Mouse (Mus musculus) gastrocnemius, postnatal 25 days (tissue): ENCODE data around the gene Polr2g. TPM values are rescaled to one million over a fixed set of nuclear protein-coding genes. Genes with fewer than 3 reads are reported as not detected.

Source experiments
- DNase-seq: peaks from one replicate; pipeline ENCODE4 v3.0.0; 2022
- total RNA-seq, 2 experiments: library from RNA; stranded (reverse); gene quantifications; 1 replicate in 1 of 2; 2 replicates in 1 of 2; pipeline ENCODE4 v1.2.3; 2021

Gene Polr2g
- total RNA-seq, 2 experiments from 2014 or later: 29.3 to 34.7 TPM

GRCm38 (mm10) chr19:8763276-8763675 is 35.1 kb downstream of the Polr2g start:
- DNase-seq: no peak

- no peak for DNase-seq
These were observed 37.6 kb downstream of the Polr2g start for GRCm38 (mm10) chr19:8760757-8761156.

GRCm38 (mm10) chr19:8758899-8759298 is 39.5 kb downstream of the Polr2g start:
- DNase-seq: no peak

- DNase-seq: no peak
These were observed 40.8 kb downstream of the Polr2g start for GRCm38 (mm10) chr19:8757471-8757998.

- DNase-seq: peak; percentile 93
These were observed 41.6 kb downstream of the Polr2g start, which contains the start of gene Nxf1 for GRCm38 (mm10) chr19:8756635-8757387. TSS of gene Nxf1 (plus strand) at chr19:8757073.

GRCm38 (mm10) chr19:8755652-8756051 is 42.7 kb downstream of the Polr2g start:
- DNase-seq: no peak

- no peak for DNase-seq
These were observed 51.0 kb downstream of the Polr2g start for GRCm38 (mm10) chr19:8747368-8747767.

GRCm38 (mm10) chr19:8745382-8745781 is 53.0 kb downstream of the Polr2g start:
- no peak for DNase-seq

Other genes starting within 250 kb of the Polr2g start
- gene Slc22a8, start 207.3 kb downstream of the Polr2g start, total RNA-seq: not detected
- not detected for gene Slc22a6, start 180.5 kb downstream of the Polr2g start, total RNA-seq
- not detected for gene Chrm1, start 134.8 kb downstream of the Polr2g start, total RNA-seq
- gene Slc3a2, start 75.2 kb downstream of the Polr2g start, total RNA-seq: 10 to 100 TPM; 26.7 to 34.6 TPM
- gene Wdr74, start 62.8 kb downstream of the Polr2g start, total RNA-seq: 10 to 100 TPM; 16.9 to 18.2 TPM
- gene 1700092M07Rik, start 57.9 kb downstream of the Polr2g start, total RNA-seq: not detected
- 10 to 100 TPM; 20.9 to 21.6 TPM for gene Stx5a, start 57.2 kb downstream of the Polr2g start, total RNA-seq
- gene Nxf1, start 41.5 kb downstream of the Polr2g start, total RNA-seq: 10 to 100 TPM; 32.4 to 33.8 TPM
- 10 to 100 TPM; 82.8 to 87.5 TPM for gene Tmem223, start 27.6 kb downstream of the Polr2g start, total RNA-seq
- gene Tmem179b, start 24.1 kb downstream of the Polr2g start, total RNA-seq: 1 to 10 TPM; 8.3 to 9.8 TPM
- 1 to 10 TPM; 4.8 to 5.8 TPM for gene Taf6l, start 12.2 kb downstream of the Polr2g start, total RNA-seq
- gene Zbtb3, start 4.0 kb upstream of the Polr2g start, total RNA-seq: under 1 TPM; 0.43 to 0.56 TPM
- 10 to 100 TPM; 10.9 to 13.1 TPM for gene Ttc9c, start 20.8 kb upstream of the Polr2g start, total RNA-seq
- 10 to 100 TPM; 34.7 to 38.6 TPM for gene Hnrnpul2, start 21.4 kb upstream of the Polr2g start, total RNA-seq
- not detected for gene AC129217.1, start 31.2 kb upstream of the Polr2g start, total RNA-seq
- 10 to 100 TPM; 15.7 to 20.8 TPM for gene Bscl2, start 38.9 kb upstream of the Polr2g start, total RNA-seq
- gene Gng3, start 40.6 kb upstream of the Polr2g start, total RNA-seq: not detected
- 10 to 100 TPM in 1 of 2 experiments, 1 to 10 TPM in 1; 6.8 to 10.9 TPM for gene Lrrn4cl, start 52.2 kb upstream of the Polr2g start, total RNA-seq
- 100 to 1,000 TPM; 190 to 208 TPM for gene Ubxn1, start 72.9 kb upstream of the Polr2g start, total RNA-seq
- gene Uqcc3, start 82.3 kb upstream of the Polr2g start, total RNA-seq: 10 to 100 TPM; 50.8 to 57.0 TPM
- 10 to 100 TPM in 1 of 2 experiments, 1 to 10 TPM in 1; 4.8 to 10.3 TPM for gene Lbhd1, start 85.2 kb upstream of the Polr2g start, total RNA-seq
- not detected for gene Gm49403, start 85.4 kb upstream of the Polr2g start, total RNA-seq
- gene 1810009A15Rik, start 90.3 kb upstream of the Polr2g start, total RNA-seq: 10 to 100 TPM; 13.1 to 18.0 TPM
- not detected for gene Gm49416, start 90.3 kb upstream of the Polr2g start, total RNA-seq
- 1 to 10 TPM; 8.3 to 9.4 TPM for gene Ints5, start 94.4 kb upstream of the Polr2g start, total RNA-seq
- 10 to 100 TPM; 23.1 to 25.9 TPM for gene Ganab, start 99.5 kb upstream of the Polr2g start, total RNA-seq
- gene B3gat3, start 121.8 kb upstream of the Polr2g start, total RNA-seq: 10 to 100 TPM; 27.2 to 28.3 TPM
- gene Rom1, start 130.8 kb upstream of the Polr2g start, total RNA-seq: 10 to 100 TPM in 1 of 2 experiments, 1 to 10 TPM in 1; 6.7 to 18.4 TPM
- gene Eml3, start 131.0 kb upstream of the Polr2g start, total RNA-seq: 1 to 10 TPM; 6.0 to 7.2 TPM
- 10 to 100 TPM; 19.5 to 21.9 TPM for gene Mta2, start 143.3 kb upstream of the Polr2g start, total RNA-seq
- 1 to 10 TPM; 5.7 to 7.2 TPM for gene Tut1, start 155.3 kb upstream of the Polr2g start, total RNA-seq
- 100 to 1,000 TPM; 464 to 492 TPM for gene Eef1g, start 168.5 kb upstream of the Polr2g start, total RNA-seq
- gene Ahnak, start 190.7 kb upstream of the Polr2g start, total RNA-seq: 100 to 1,000 TPM; 183 to 204 TPM